Mouse (Mus musculus) bone marrow, adult 2 months (tissue): ENCODE results near the gene Cilp2.

Source experiments
- CTCF ChIP-seq: fragments of 200-500 bp; IDR thresholded peaks from 2 replicates; pipeline ENCODE4 v1.5.1; 2011; ENCODE audit warnings: low read length, control low read depth; ENCODE audit not compliant: control insufficient read depth, insufficient read depth
- POLR2A ChIP-seq: fragments of 200-500 bp; IDR thresholded peaks from 2 replicates; pipeline ENCODE4 v1.6.1; 2011; ENCODE audit warnings: low read depth, mild to moderate bottlenecking, control low read depth, low read length, borderline replicate concordance; ENCODE audit not compliant: control insufficient read depth

DNA sequence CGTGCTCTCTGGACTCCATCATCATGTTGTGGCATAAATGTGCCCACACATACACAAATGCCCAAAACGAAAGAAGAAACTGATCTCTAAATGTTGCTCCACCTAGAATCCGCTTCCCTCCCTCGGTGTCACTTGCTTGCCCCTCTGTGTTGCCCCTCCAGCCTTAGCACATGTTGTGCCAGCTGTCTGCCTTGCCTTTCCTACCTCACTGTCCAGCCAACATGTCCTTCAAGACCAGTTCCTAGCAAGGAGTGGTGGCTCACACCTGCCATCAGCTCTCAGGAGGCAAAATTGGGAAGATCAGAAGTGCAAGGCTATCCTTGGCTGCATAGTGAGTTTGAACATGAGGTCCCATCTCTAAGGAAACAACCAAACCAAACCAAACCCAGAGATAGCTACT is 10.1 kb downstream of the Cilp2 start:
- TF ChIP-seq POLR2A (no peak), CTCF (no peak)
